Mouse (Mus musculus): Measurements from ENCODE around the gene Trmt2b. TPM values are rescaled to one million over a fixed set of nuclear protein-coding genes. Genes with fewer than 3 reads are reported as not detected.
"Not testable (repeated sequence)": the region's sequence is repeated elsewhere in the genome, so short reads cannot be mapped to it uniquely, and the experiment has no call there.

Trmt2b gene
- 5.3 and 9.1 TPM in 2 replicates for polyA plus RNA-seq (2012; rRNA removed)

- peak within 1 kb of the TSS; percentile 79 for H3K4me3 ChIP-seq (replicated peaks; ENCODE audit: extremely low read depth, low read depth, low read length)
- WGBS = 22% methylated on average over 24 of the region's 26 CpGs
- no peaks in the 10 kb centered on the region; the same call in 1 of the 2 replicates for H3K4me1 ChIP-seq (ENCODE audit: control insufficient read depth, insufficient read depth, low read length)
- DNase-seq = peak; percentile 61
- peak; percentile 44; the same call in 1 of the 2 replicates for TF ChIP-seq POLR2A (IDR thresholded peaks at IDR 0.05; ENCODE audit: borderline replicate concordance, extremely low read depth, low read depth, low read length)
- no peak for TF ChIP-seq CTCF (IDR thresholded peaks at IDR 0.05; ENCODE audit: insufficient read depth, low read length)
Measured at GRCm38 (mm10) chrX:134276275-134277160, at the start of gene Trmt2b. TSS of gene Trmt2b (minus strand) at chrX:134276984.

DNA sequence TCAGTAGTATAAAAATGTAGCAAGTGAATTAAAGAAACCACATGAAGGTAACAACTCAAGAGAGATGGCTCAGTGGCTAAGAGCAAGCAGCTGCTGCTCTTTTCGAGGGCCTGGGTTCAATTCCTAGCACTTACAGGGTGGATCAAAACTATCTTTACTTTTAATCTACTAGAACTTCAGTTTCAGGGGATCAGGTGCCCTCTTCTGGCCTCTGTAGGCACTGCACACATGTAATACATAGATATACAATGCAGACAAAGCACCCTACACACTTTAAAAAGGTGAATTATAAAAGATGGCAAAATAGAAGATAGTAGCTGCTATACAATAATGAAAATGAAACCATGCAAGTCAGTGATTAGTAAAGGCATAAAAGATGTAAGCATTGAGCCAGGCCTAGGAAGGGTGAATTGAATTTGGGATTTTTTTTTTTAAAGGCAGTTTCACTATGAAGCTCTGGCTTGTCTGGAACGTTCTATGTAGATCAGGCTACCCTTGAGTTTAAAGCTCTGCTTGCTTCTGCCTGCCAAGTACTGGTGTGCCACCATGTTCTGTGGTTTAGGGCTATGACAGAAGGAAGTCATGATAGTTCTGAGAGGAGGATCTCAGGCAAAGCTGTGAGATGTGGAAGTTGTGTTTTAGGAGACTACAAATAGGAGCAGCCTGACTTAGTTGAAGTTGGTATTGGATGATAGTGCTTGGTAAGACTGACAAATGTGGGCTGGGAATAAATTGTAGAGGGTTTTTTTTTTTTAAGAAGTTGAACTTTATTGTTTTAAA, 42.6 kb upstream of the Trmt2b start:
- no peak for TF ChIP-seq POLR2A (IDR thresholded peaks at IDR 0.05; ENCODE audit: borderline replicate concordance, extremely low read depth, low read depth, low read length)
- TF ChIP-seq CTCF (IDR thresholded peaks at IDR 0.05; ENCODE audit: insufficient read depth, low read length) = no peak
- WGBS = 68% methylated on average over 2 of the region's 2 CpGs
- H3K4me3 ChIP-seq (replicated peaks; ENCODE audit: extremely low read depth, low read depth, low read length) = no peak overlapping the region
- H3K4me1 ChIP-seq (ENCODE audit: control insufficient read depth, insufficient read depth, low read length) = no peaks in the 10 kb centered on the region
- peak; percentile 11 for DNase-seq

DNA sequence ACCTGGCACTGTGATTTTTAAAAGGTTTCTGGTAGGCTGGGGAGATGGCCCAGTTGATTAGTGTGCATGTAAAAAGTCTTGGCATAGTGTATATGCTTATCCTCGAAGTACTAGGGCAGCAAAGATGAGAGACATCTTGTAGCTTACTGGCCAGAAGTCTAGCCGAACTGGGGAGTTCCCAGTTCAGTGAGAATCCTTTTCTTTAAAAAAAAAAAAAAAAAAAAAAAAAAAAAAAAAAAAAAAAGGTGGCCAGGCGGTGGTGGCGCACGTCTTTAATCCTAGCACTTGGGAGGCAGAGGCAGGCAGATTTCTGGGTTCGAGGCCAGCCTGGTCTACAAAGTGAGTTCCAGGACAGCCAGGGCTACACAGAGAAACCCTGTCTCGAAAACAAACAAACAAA, 34.4 kb upstream of the Trmt2b start:
- 84% methylated on average over 7 of the region's 7 CpGs for WGBS
- not testable (repeated sequence) for DNase-seq; H3K4me1 ChIP-seq (ENCODE audit: control insufficient read depth, insufficient read depth, low read length); H3K4me3 ChIP-seq (replicated peaks; ENCODE audit: extremely low read depth, low read depth, low read length)

- DNase-seq = no peak
- no peaks in the 10 kb centered on the region for H3K4me1 ChIP-seq (ENCODE audit: control insufficient read depth, insufficient read depth, low read length)
- WGBS = 36% methylated on average over 9 of the region's 9 CpGs
- no peak overlapping the region for H3K4me3 ChIP-seq (replicated peaks; ENCODE audit: extremely low read depth, low read depth, low read length)
- TF ChIP-seq CTCF (IDR thresholded peaks at IDR 0.05; ENCODE audit: insufficient read depth, low read length) (no peak), POLR2A (IDR thresholded peaks at IDR 0.05; ENCODE audit: borderline replicate concordance, extremely low read depth, low read depth, low read length) (no peak)
Measured at GRCm38 (mm10) chrX:134308275-134308634, 31.5 kb upstream of the Trmt2b start.

GRCm38 (mm10) chrX:134307534-134308274, 30.9 kb upstream of the Trmt2b start, which contains the start of gene Cenpi:
TSS of gene Cenpi (plus strand) at chrX:134308084.
- DNase-seq = peak; percentile 77

GRCm38 (mm10) chrX:134303287-134303686, 26.5 kb upstream of the Trmt2b start:
- WGBS = 85% methylated on average over 1 of the region's 1 CpGs
- no peak for TF ChIP-seq POLR2A (IDR thresholded peaks at IDR 0.05; ENCODE audit: borderline replicate concordance, extremely low read depth, low read depth, low read length)
- TF ChIP-seq CTCF (IDR thresholded peaks at IDR 0.05; ENCODE audit: insufficient read depth, low read length) = no peak
- no peak overlapping the region for H3K4me3 ChIP-seq (replicated peaks; ENCODE audit: extremely low read depth, low read depth, low read length)
- DNase-seq = no peak
- H3K4me1 ChIP-seq (ENCODE audit: control insufficient read depth, insufficient read depth, low read length) = no peaks in the 10 kb centered on the region

More at GRCm38 (mm10) chrX:134307534-134308274, 30.9 kb upstream of the Trmt2b start, which contains the start of gene Cenpi:
- TF ChIP-seq POLR2A (IDR thresholded peaks at IDR 0.05; ENCODE audit: borderline replicate concordance, extremely low read depth, low read depth, low read length) = peak; percentile 81; the same call in 1 of the 2 replicates
- TF ChIP-seq CTCF (IDR thresholded peaks at IDR 0.05; ENCODE audit: insufficient read depth, low read length) = no peak
- WGBS = 31% methylated on average over 36 of the region's 36 CpGs
- no peaks in the 10 kb centered on the region for H3K4me1 ChIP-seq (ENCODE audit: control insufficient read depth, insufficient read depth, low read length)
- H3K4me3 ChIP-seq (replicated peaks; ENCODE audit: extremely low read depth, low read depth, low read length) = peak within 1 kb of the TSS; percentile 62

DNA sequence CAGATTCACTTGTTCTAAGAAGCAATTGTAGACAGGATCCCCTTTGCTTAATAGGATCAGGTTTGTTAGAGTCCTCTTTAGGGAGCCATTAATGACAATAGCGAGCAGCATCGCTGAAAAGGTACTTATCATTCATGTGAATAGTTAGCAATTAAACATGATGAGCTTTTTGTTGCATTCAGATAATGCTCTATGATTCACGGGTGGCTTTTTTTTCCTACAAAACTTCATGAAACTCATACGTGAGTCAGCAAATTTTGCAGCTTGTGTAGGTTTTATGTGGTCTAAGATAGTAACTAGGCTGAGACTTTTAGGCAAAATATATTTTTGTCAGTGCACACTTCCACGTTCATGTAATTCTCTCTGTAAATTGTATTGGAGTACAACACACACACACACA, 23.4 kb upstream of the Trmt2b start:
- H3K4me3 ChIP-seq (replicated peaks; ENCODE audit: extremely low read depth, low read depth, low read length) = no peak overlapping the region
- no peak for DNase-seq
- WGBS = 70% methylated on average over 5 of the region's 5 CpGs
- TF ChIP-seq CTCF (IDR thresholded peaks at IDR 0.05; ENCODE audit: insufficient read depth, low read length) (no peak), POLR2A (IDR thresholded peaks at IDR 0.05; ENCODE audit: borderline replicate concordance, extremely low read depth, low read depth, low read length) (no peak)
- peaks cover 2% of the 10 kb centered on the region for H3K4me1 ChIP-seq (ENCODE audit: control insufficient read depth, insufficient read depth, low read length)

DNA sequence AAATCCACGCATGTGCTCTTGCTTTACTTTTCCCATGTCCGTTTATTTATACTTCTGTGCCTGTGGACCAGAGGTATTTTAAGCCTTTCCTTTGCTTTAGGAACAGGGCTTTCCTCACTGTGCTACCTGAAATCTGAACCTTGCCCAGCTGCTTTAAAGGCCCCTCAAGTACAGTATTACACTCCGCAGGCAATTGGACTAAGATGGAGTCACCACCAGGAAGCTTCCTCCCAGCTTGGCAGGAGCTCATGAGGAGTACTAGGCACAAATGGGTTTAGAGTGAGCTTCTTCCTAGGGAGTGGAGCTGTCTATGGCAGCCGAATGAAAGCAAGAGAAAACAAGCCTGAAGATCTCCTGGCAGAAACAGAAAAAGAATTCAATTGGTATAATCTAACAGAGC, 20.4 kb upstream of the Trmt2b start:
- DNase-seq = no peak
- H3K4me1 ChIP-seq (ENCODE audit: control insufficient read depth, insufficient read depth, low read length) = peaks cover 2% of the 10 kb centered on the region
- TF ChIP-seq POLR2A (IDR thresholded peaks at IDR 0.05; ENCODE audit: borderline replicate concordance, extremely low read depth, low read depth, low read length) (no peak), CTCF (IDR thresholded peaks at IDR 0.05; ENCODE audit: insufficient read depth, low read length) (no peak)
- no peak overlapping the region for H3K4me3 ChIP-seq (replicated peaks; ENCODE audit: extremely low read depth, low read depth, low read length)
- 59% methylated on average over 4 of the region's 4 CpGs for WGBS

DNA sequence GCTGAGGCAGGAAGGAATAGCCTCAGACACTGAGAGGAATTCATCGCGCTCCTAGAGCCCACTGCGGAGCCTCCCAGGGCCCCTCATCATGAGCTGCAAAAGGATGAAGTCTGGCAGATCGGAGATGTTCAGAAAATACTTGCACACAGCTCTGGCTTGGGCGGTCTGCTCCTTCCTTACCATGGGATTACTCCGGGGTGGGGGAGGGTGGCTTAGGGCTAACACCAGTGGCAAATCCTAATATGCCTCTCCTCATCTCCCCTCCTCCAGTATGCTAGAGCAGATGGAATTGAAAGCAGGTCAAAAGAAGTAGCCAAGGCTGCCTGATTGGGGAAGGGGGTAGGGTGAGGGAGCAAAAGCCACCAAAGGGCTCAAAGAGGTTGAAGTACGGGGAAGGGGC, 20.0 kb upstream of the Trmt2b start:
- Histone ChIP-seq H3K4me3 (replicated peaks; ENCODE audit: extremely low read depth, low read depth, low read length) (no peak overlapping the region), H3K4me1 (ENCODE audit: control insufficient read depth, insufficient read depth, low read length) (peaks cover 2% of the 10 kb centered on the region)
- TF ChIP-seq POLR2A (IDR thresholded peaks at IDR 0.05; ENCODE audit: borderline replicate concordance, extremely low read depth, low read depth, low read length) (no peak), CTCF (IDR thresholded peaks at IDR 0.05; ENCODE audit: insufficient read depth, low read length) (no peak)
- WGBS = 48% methylated on average over 7 of the region's 7 CpGs
- DNase-seq = no peak

All from lung, adult 2 months (tissue).